Mouse (Mus musculus): ENCODE results near the gene Gm35315.
A peak's percentile ranks its signal among the peaks of the same experiment; 100 is the strongest.
"Not testable (repeated sequence)": the region's sequence is repeated elsewhere in the genome, so short reads cannot be mapped to it uniquely, and the experiment has no call there.

The Gm35315 gene

DNA sequence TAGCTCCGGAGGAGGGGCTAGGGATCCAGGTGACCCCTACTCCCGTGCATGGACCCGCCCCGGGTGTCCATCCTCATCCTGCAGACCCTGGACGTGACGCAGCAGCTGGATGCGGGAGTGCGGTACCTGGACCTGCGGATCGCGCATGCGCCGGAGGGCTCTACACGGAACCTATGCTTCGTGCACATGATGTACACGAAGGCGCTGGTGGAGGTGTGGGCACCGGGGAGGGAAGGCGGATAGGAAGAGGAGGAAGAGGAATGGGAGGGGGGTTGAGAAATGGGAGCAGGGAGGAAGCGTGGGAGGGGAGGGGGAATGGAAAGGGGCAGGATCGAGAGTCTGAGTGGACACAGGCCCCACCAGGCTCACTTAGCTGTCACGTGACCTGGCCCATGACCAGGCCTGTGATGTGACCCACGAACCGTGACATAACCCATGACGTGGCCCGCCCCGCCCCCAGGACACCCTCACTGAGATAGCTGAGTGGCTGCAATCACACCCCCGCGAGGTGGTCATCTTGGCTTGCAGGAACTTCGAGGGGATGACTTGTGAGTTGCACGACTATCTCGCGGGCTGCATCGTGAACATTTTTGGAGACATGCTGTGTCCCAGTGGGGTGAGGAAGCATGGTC is 7.6 kb upstream of the Gm35315 start:
- no peak for DNase-seq (ENCODE audit: low read depth, low spot score)

- DNase-seq (ENCODE audit: low read depth, low spot score) = peak; percentile 48
Measured at GRCm38 (mm10) chr5:110100921-110101631, 6.9 kb upstream of the Gm35315 start.

- DNase-seq (ENCODE audit: low read depth, low spot score) = no peak
Measured at GRCm38 (mm10) chr5:110099656-110100580, 5.7 kb upstream of the Gm35315 start, which contains the start of gene Plcxd1. TSS of gene Plcxd1 (plus strand) at chr5:110099969.

GRCm38 (mm10) chr5:110098991-110099477 is 4.8 kb upstream of the Gm35315 start:
- DNase-seq (ENCODE audit: low read depth, low spot score) = no peak

- DNase-seq (ENCODE audit: low read depth, low spot score) = no peak
Measured at GRCm38 (mm10) chr5:110094847-110095213, 610 bp upstream of the Gm35315 start.

GRCm38 (mm10) chr5:110091546-110091945 is 2.7 kb downstream of the Gm35315 start:
- no peak for DNase-seq (ENCODE audit: low read depth, low spot score)

GRCm38 (mm10) chr5:110086161-110086866 is 7.9 kb downstream of the Gm35315 start:
- no peak for DNase-seq (ENCODE audit: low read depth, low spot score)

GRCm38 (mm10) chr5:110082961-110083360 is 11.3 kb downstream of the Gm35315 start:
- no peak for DNase-seq (ENCODE audit: low read depth, low spot score)

- DNase-seq (ENCODE audit: low read depth, low spot score) = not testable (repeated sequence)
Measured at GRCm38 (mm10) chr5:110072413-110072812, 21.8 kb downstream of the Gm35315 start, which contains the start of gene Gm17655. TSS of gene Gm17655 (minus strand) at chr5:110072513.

GRCm38 (mm10) chr5:110057637-110058408 is 36.4 kb downstream of the Gm35315 start:
- DNase-seq (ENCODE audit: low read depth, low spot score) = peak; percentile 75

Data from mesoderm, embryonic 11.5 days (tissue).